Mouse (Mus musculus): ENCODE measurements around the gene Slc36a4.

Slc36a4 gene

GRCm38 (mm10) chr9:15727168-15727567 lies 17.6 kb downstream of the Slc36a4 start:
- DNase-seq, result no peak

- no peak for DNase-seq
These were observed 22.5 kb downstream of the Slc36a4 start for GRCm38 (mm10) chr9:15731758-15732748.

GRCm38 (mm10) chr9:15734056-15734866 lies 24.7 kb downstream of the Slc36a4 start:
- no peak for DNase-seq

DNA sequence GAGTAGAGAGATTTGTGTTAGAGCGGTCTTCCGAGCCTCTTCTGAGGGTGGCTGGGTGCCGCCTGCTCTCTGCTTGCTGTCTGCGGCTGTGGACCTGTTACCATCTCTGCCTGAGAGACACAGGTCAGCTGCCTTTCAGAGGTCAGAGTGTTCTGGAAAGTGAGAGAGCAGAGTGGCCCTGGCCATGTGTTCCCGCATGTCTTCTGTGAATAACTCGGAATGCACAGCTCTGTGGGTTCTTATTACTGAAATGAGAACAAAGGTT lies 25.3 kb downstream of the Slc36a4 start:
- no peak for DNase-seq

GRCm38 (mm10) chr9:15737522-15737921 lies 28.0 kb downstream of the Slc36a4 start:
- no peak for DNase-seq

DNA sequence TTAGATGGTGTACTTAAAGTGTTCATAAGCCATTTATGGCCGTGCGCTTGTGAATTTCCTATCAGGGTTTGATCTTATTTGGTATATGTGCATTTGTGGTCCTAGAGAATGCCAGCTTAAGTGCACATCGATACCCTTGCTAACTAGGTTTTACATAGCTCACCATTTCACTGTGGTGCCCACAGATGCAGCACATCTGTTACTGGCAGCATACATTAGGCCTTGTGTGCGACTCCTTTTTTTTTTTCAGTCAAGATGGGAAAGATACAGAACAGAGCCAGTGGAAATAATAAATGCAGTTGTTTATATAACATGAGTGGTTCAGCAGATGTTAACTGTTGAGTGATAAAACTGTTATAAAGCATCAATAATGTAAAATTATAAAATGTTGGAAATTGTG lies 31.9 kb downstream of the Slc36a4 start:
- no peak for DNase-seq

DNA sequence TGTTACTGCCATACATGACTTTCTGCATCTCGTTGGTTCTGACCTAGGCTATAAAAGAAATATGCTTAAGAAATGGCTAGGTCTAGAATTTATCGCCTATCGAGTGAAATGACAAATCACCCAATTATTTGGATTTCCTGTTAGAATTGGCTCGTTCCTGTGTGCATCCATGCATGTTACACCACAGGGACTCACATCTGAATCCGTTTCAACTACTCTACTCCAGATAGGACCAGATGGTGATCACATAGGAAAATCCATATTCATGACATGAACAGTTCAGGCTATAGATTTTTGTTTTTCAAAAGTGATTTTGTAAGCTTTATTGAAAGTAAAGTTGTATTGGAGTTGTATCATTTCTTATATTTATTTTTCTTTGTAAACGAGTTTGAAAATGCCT lies 32.4 kb downstream of the Slc36a4 start:
- DNase-seq, result no peak

- no peak for DNase-seq
These were observed 36.6 kb downstream of the Slc36a4 start for GRCm38 (mm10) chr9:15745985-15746607.

DNA sequence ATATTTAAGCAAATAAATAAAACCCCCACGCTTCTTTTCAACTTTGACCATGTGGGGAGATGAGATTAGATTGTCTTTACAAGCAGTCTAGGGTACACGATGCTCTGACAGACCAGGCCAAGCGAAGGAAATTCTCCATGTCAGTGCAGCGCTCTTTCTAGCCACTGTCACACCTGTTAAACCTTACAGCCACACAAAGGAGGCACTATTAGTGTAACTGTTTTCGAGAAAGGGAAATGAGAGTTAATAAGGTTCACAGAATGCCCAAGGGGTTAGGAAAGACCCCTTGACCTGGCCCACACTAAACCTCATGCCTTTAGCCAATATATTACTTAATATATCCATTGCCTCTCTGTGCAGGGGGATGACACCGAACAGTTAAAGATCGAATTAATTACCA lies 37.1 kb downstream of the Slc36a4 start:
- DNase-seq, result no peak

DNA sequence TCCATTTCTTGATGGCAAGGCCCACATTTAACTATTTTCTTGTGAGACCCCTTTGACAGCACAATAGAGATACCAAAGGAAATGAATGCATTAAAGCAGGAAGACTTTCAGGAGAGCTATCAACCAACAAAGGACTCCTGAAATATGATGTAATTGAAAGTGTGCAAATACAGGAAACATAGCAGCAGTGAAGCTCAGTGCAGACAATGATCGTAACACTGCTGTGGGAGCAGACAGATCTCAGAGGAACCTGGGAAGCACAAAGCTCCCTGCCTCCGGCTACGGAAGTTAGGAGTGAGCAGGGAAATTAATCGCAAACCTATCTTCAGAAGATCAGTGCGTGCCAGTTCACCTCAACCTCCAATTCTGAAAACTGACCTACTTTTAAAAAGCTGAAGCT lies 38.8 kb downstream of the Slc36a4 start:
- no peak for DNase-seq

- no peak for DNase-seq
These were observed 49.8 kb downstream of the Slc36a4 start for GRCm38 (mm10) chr9:15759318-15759717.

GRCm38 (mm10) chr9:15766379-15766778 lies 56.8 kb downstream of the Slc36a4 start:
- DNase-seq, result no peak

DNA sequence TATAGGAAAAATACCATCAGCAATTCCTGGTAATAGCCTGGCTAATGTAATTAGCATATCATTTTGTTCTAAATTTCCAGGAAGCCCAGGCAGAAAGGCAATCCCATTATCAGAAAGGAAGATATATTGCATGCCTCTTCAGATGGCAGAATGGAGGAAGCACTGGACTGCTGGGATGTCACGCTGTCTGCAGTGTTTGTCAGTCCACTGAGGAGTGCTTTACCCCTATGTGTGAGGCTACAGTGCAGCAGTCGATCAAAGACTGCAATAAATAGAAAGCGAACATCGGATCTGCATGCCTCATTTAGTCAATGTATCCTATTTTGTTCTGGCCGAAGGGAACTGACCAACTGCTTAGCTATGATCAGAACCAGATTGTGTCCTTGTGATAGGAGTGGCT lies 57.3 kb downstream of the Slc36a4 start:
- DNase-seq, result no peak

GRCm38 (mm10) chr9:15772766-15773165 lies 63.2 kb downstream of the Slc36a4 start:
- DNase-seq, result no peak

DNA sequence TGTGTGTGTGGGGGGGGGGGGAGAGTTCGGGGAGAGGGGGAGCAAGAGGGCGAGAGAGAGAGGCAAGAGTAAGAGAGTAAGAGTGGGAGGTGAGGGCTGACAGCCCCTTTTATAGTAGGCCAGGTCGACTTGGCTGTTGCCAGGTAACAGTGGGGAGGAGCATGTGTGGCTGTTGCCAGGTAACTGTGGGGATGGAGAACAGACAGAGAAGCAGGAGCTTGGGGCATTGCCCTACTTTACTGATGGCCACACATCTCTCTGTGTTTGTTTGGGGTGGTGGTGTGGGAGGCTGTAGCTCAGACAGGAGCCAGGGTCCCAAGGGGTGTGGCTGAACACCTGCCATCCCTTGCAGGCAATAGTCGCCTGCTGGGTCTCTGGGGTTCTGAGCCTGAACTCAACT lies 63.9 kb downstream of the Slc36a4 start:
- DNase-seq, result no peak

DNA sequence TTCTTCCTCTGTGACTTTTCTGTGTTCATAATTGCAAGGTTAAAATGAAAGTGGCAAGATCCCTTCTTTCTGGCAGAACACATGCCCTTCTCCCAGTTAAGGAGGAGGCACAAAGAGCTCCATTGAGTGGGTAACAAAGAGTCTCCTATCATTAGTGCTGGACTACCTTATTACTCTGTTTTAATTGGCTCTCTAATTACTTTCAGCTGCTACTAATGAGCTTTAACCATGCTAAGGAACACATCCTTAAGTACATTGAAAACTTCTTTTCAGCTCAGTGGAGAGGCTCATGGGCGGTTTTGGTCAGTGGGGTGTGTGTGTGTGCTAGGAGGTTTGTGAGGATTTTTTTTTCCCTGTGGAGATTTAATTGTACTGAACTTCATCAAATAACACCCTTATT lies 65.4 kb downstream of the Slc36a4 start:
- DNase-seq, result no peak

- DNase-seq, result no peak
These were observed 72.4 kb downstream of the Slc36a4 start for GRCm38 (mm10) chr9:15781936-15782335.

- no peak for DNase-seq
These were observed 76.7 kb downstream of the Slc36a4 start for GRCm38 (mm10) chr9:15786192-15786591.

- DNase-seq, result no peak
These were observed 77.1 kb downstream of the Slc36a4 start for GRCm38 (mm10) chr9:15786610-15787009.

- no peak for DNase-seq
These were observed 82.5 kb downstream of the Slc36a4 start for GRCm38 (mm10) chr9:15792076-15792475.

Data from thymus, adult 18-20 months (tissue).